Mouse (Mus musculus) MEL (cell line): Measurements from ENCODE around the gene Krtcap2. TPM values are rescaled to one million over a fixed set of nuclear protein-coding genes. Genes with fewer than 3 reads are reported as not detected.
A peak's percentile ranks its signal among the peaks of the same experiment; 100 is the strongest.

ENCODE experiments used
- DNase-seq: peaks from one replicate; pipeline ENCODE4 v3.0.0; 2011; ENCODE audit warnings: low read depth, low spot score
- H3K27ac ChIP-seq: 2 replicates; pipeline ENCODE4 v1.5.1; 2012; ENCODE audit warnings: low read depth, mild to moderate bottlenecking, control low read depth, low read length, moderate library complexity; ENCODE audit not compliant: control insufficient read depth
- H3K27me3 ChIP-seq, 2 experiments: fragments of 150-350 bp in 1 of 2; sonication (generic) in 1 of 2; 2 replicates each; pipeline ENCODE4 v1.6.1; 2012; ENCODE audit warnings: low read length in 2 of 2, mild to moderate bottlenecking in 2 of 2, improper control_type of control experiment in 1 of 2, moderate library complexity in 1 of 2; ENCODE audit not compliant: insufficient read depth in 2 of 2, control insufficient read depth in 1 of 2
- H3K36me3 ChIP-seq, 2 experiments: 2 replicates each; pipeline ENCODE4 v1.6.1; 2012 to 2014; ENCODE audit warnings: low read length in 2 of 2, improper control_type of control experiment in 1 of 2, inconsistent platforms in 1 of 2, mild to moderate bottlenecking in 1 of 2; ENCODE audit not compliant: insufficient read depth in 2 of 2, control insufficient read depth in 1 of 2
- H3K4me1 ChIP-seq, 2 experiments: fragments of 150-350 bp in 1 of 2; sonication (generic) in 1 of 2; 2 replicates each; pipeline ENCODE4 v1.6.1; 2012; ENCODE audit warnings: low read length in 2 of 2, improper control_type of control experiment in 1 of 2, mild to moderate bottlenecking in 1 of 2; ENCODE audit not compliant: insufficient read depth in 2 of 2, control insufficient read depth in 1 of 2
- H3K4me3 ChIP-seq, 2 experiments: fragments of 150-350 bp in 1 of 2; sonication (generic) in 1 of 2; 2 replicates each; pipeline ENCODE4 v1.5.1; 2012; ENCODE audit warnings: low read depth in 2 of 2, low read length in 2 of 2, mild to moderate bottlenecking in 2 of 2, moderate library complexity in 2 of 2, control low read depth in 1 of 2, improper control_type of control experiment in 1 of 2; ENCODE audit not compliant: control insufficient read depth in 1 of 2, insufficient read depth in 1 of 2
- H3K79me2 ChIP-seq: 2 replicates; pipeline ENCODE4 v1.6.1; 2012; ENCODE audit warnings: mild to moderate bottlenecking, low read length, moderate library complexity; ENCODE audit not compliant: control insufficient read depth, poor library complexity, insufficient read depth
- H3K9ac ChIP-seq: 2 replicates; pipeline ENCODE4 v1.6.1; 2012; ENCODE audit warnings: low read depth, mild to moderate bottlenecking, control low read depth, low read length, moderate library complexity; ENCODE audit not compliant: control insufficient read depth, poor library complexity, severe bottlenecking
- H3K9me3 ChIP-seq: fragments of 150-350 bp; sonication (generic); replicated peaks from 2 replicates; pipeline ENCODE4 v1.6.1; 2012; ENCODE audit warnings: mild to moderate bottlenecking, low read length, improper control_type of control experiment, moderate library complexity; ENCODE audit not compliant: insufficient read depth
- BHLHE40 ChIP-seq: IDR thresholded peaks from 2 replicates; pipeline ENCODE4 v1.6.1; 2012; ENCODE audit warnings: low read depth, mild to moderate bottlenecking, inconsistent platforms, low read length, improper control_type of control experiment, borderline replicate concordance
- CHD1 ChIP-seq: IDR thresholded peaks from 2 replicates; pipeline ENCODE4 v1.6.1; 2012; ENCODE audit warnings: low read depth, mild to moderate bottlenecking, inconsistent platforms, low read length, improper control_type of control experiment
- CTCF ChIP-seq, 3 experiments: IDR thresholded peaks in 2 of 3; conservative IDR thresholded peaks in 1 of 3; 2 replicates each; pipeline ENCODE4 v1.5.1; 2011 to 2012; ENCODE audit warnings: low read length in 3 of 3, low read depth in 2 of 3, mild to moderate bottlenecking in 2 of 3, improper control_type of control experiment in 1 of 3, inconsistent platforms in 1 of 3, mixed read lengths in 1 of 3, moderate library complexity in 1 of 3; ENCODE audit not compliant: control insufficient read depth in 1 of 3, insufficient read depth in 1 of 3, poor library complexity in 1 of 3, severe bottlenecking in 1 of 3
- ETS1 ChIP-seq: IDR thresholded peaks from 2 replicates; pipeline ENCODE4 v1.6.1; 2012; ENCODE audit warnings: low read depth, mild to moderate bottlenecking, inconsistent platforms, low read length, improper control_type of control experiment, moderate library complexity
- GATA1 ChIP-seq: IDR thresholded peaks from 2 replicates; pipeline ENCODE4 v1.6.1; 2011; ENCODE audit warnings: low read depth, low read length, improper control_type of control experiment
- HCFC1 ChIP-seq: IDR thresholded peaks from 2 replicates; pipeline ENCODE4 v1.6.1; 2012; ENCODE audit warnings: low read depth, mild to moderate bottlenecking, inconsistent platforms, low read length, improper control_type of control experiment, moderate library complexity
- JUND ChIP-seq: IDR thresholded peaks from 2 replicates; pipeline ENCODE4 v1.6.1; 2011; ENCODE audit warnings: low read depth, mild to moderate bottlenecking, improper control_type of control experiment, low read length
- KAT2A ChIP-seq: conservative IDR thresholded peaks from 2 replicates; pipeline ENCODE4 v1.6.1; 2012; ENCODE audit warnings: low read depth, low read length, improper control_type of control experiment, inconsistent platforms
- MAFK ChIP-seq: IDR thresholded peaks from 2 replicates; pipeline ENCODE4 v1.6.1; 2011; ENCODE audit warnings: low read depth, mild to moderate bottlenecking, low read length, improper control_type of control experiment, borderline replicate concordance
- MAX ChIP-seq: IDR thresholded peaks from 2 replicates; pipeline ENCODE4 v1.6.1; 2011; ENCODE audit warnings: low read length, improper control_type of control experiment
- MXI1 ChIP-seq: IDR thresholded peaks from 2 replicates; pipeline ENCODE4 v1.6.1; 2011; ENCODE audit warnings: mild to moderate bottlenecking, low read depth, low read length, improper control_type of control experiment
- NELFE ChIP-seq: IDR thresholded peaks from 2 replicates; pipeline ENCODE4 v1.6.1; 2011; ENCODE audit warnings: low read depth, low read length, improper control_type of control experiment
- NRF1 ChIP-seq: IDR thresholded peaks from 2 replicates; pipeline ENCODE4 v1.6.1; 2014; ENCODE audit warnings: low read depth, mild to moderate bottlenecking, inconsistent platforms, low read length, improper control_type of control experiment, moderate library complexity; ENCODE audit not compliant: poor library complexity, insufficient read depth, severe bottlenecking
- POLR2A ChIP-seq, 2 experiments: IDR thresholded peaks; 2 replicates each; pipeline ENCODE4 v1.6.1; 2011 to 2012; ENCODE audit warnings: low read length in 2 of 2, mild to moderate bottlenecking in 2 of 2, control low read depth in 1 of 2, improper control_type of control experiment in 1 of 2, low read depth in 1 of 2, moderate library complexity in 1 of 2; ENCODE audit not compliant: control insufficient read depth in 1 of 2, insufficient read depth in 1 of 2, poor library complexity in 1 of 2
- POLR2AphosphoS2 ChIP-seq: IDR thresholded peaks from 2 replicates; pipeline ENCODE4 v1.6.1; 2011; ENCODE audit warnings: low read length, improper control_type of control experiment
- POLR2AphosphoS5 ChIP-seq: IDR thresholded peaks from 2 replicates; pipeline ENCODE4 v1.6.1; 2012; ENCODE audit warnings: low read depth, borderline replicate concordance, mild to moderate bottlenecking, inconsistent platforms, low read length, moderate library complexity, mixed read lengths
- RAD21 ChIP-seq: IDR thresholded peaks from 2 replicates; pipeline ENCODE4 v1.6.1; 2011; ENCODE audit warnings: mild to moderate bottlenecking, low read depth, low read length, improper control_type of control experiment
- SIN3A ChIP-seq: IDR thresholded peaks from 2 replicates; pipeline ENCODE4 v1.6.1; 2012; ENCODE audit warnings: low read length, improper control_type of control experiment, inconsistent platforms
- SMC3 ChIP-seq: IDR thresholded peaks from 2 replicates; pipeline ENCODE4 v1.6.1; 2011; ENCODE audit warnings: low read depth, low read length, improper control_type of control experiment
- TAL1 ChIP-seq: IDR thresholded peaks from 2 replicates; pipeline ENCODE4 v1.6.1; 2012; ENCODE audit warnings: mild to moderate bottlenecking, inconsistent platforms, low read length, moderate library complexity, mixed read lengths
- TBP ChIP-seq: IDR thresholded peaks from 2 replicates; pipeline ENCODE4 v1.8.0; 2011; ENCODE audit warnings: low read depth, low read length, improper control_type of control experiment
- TCF12 ChIP-seq: IDR thresholded peaks from 2 replicates; pipeline ENCODE4 v1.6.1; 2014; ENCODE audit warnings: low read depth, mild to moderate bottlenecking, inconsistent platforms, low read length, improper control_type of control experiment, moderate library complexity
- USF1 ChIP-seq: IDR thresholded peaks from 2 replicates; pipeline ENCODE4 v1.6.1; 2014; ENCODE audit warnings: low read depth, mild to moderate bottlenecking, inconsistent platforms, low read length, improper control_type of control experiment, moderate library complexity
- USF2 ChIP-seq, 2 experiments: IDR thresholded peaks; 2 replicates each; pipeline ENCODE4 v1.6.1; 2011 to 2012; ENCODE audit warnings: improper control_type of control experiment in 2 of 2, low read length in 2 of 2, borderline replicate concordance in 1 of 2, inconsistent platforms in 1 of 2, low read depth in 1 of 2, mild to moderate bottlenecking in 1 of 2; ENCODE audit not compliant: insufficient read depth in 1 of 2
- ZC3H11A ChIP-seq: IDR thresholded peaks from 2 replicates; pipeline ENCODE4 v1.6.1; 2012; ENCODE audit warnings: low read depth, mild to moderate bottlenecking, inconsistent platforms, low read length, improper control_type of control experiment
- ZKSCAN1 ChIP-seq: IDR thresholded peaks from 2 replicates; pipeline ENCODE4 v1.6.1; 2012; ENCODE audit warnings: low read depth, mild to moderate bottlenecking, inconsistent platforms, low read length, improper control_type of control experiment, moderate library complexity
- ZMIZ1 ChIP-seq: IDR thresholded peaks from 2 replicates; pipeline ENCODE4 v1.6.1; 2012; ENCODE audit warnings: low read depth, mild to moderate bottlenecking, inconsistent platforms, low read length, improper control_type of control experiment, moderate library complexity
- ZNF384 ChIP-seq: IDR thresholded peaks from 2 replicates; pipeline ENCODE4 v1.6.1; 2012; ENCODE audit warnings: low read depth, mild to moderate bottlenecking, inconsistent platforms, low read length, improper control_type of control experiment
- polyA plus RNA-seq, 2 experiments: library from polyadenylated mRNA; stranded (reverse) in 1 of 2; unstranded in 1 of 2; fragments of >175 nt in 1 of 2; fragments of >200 nt in 1 of 2; gene quantifications; 2 replicates each; pipeline versions ENCODE4 v1.2.1 to v1.2.4; 2012; ENCODE audit warnings: low replicate concordance in 2 of 2, low read depth in 1 of 2; ENCODE audit not compliant: insufficient read length in 2 of 2, insufficient read depth in 1 of 2, missing spikeins in 1 of 2
- total RNA-seq: library from RNA; depleted of rRNA; stranded (reverse); fragments of 300-350 nt; gene quantifications from 2 replicates; pipeline ENCODE4 v1.2.3, GENCODE M21; 2012

Gene Krtcap2
- total and polyA plus RNA-seq, 3 experiments, result 171 to 497 TPM; not detected in 1

DNA sequence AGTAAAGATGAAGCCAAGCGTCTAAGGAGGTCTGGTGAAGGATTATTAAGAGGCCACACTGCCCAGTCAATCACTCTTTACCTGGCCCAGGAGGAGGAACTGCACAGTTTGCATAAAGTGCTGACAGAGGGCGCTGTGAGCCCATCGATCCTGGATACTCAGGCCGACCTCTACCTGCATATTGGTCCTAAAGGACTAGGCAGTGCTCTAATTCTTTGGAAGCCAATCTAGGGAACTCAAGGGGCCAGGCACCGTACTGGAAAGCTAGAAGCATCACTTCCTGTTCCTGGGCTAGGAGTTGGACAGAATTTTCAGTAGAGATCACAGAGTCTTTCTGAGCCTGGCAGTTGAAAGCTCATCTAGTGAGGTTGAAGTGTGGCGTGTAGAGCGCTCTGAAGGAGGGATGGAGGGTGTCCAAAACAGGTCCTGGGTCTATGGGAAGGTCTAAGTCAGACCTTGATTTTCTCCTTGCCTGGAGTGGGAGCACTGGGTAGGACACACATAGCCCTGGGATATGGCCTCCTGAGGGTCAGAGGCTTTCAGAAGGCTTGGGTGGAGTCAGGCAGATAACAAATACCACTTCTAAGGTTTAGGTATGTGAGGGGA is 4.8 kb downstream of the Krtcap2 start:
- Histone ChIP-seq H3K9me3 (no peaks in the 10 kb centered on the region), H3K36me3 (peaks cover 7 to 31% of the 10 kb centered on the region in 2 experiments; a peak in 3 of 4 replicates), H3K79me2 (peaks cover 13% of the 10 kb centered on the region), H3K4me1 (peaks cover 15 to 34% of the 10 kb centered on the region in 2 experiments; a peak in 3 of 4 replicates), H3K27me3 (peaks cover 0 to 4% of the 10 kb centered on the region in 2 experiments; a peak in 3 of 4 replicates), H3K27ac (peak overlapping the region; percentile 11; the same call in 1 of the 2 replicates), H3K4me3 (no peak overlapping the region), H3K9ac (peak overlapping the region; percentile 15)
- peak; percentile 76 for DNase-seq
- TF ChIP-seq CTCF (IDR thresholded peaks at IDR 0.05 in 2 of 3, conservative IDR thresholded peaks at IDR 0.05 in 1 of 3; ENCODE audit: control insufficient read depth in 1 of 3, insufficient read depth in 1 of 3, low read depth in 2 of 3, low read length in 3 of 3, poor library complexity in 1 of 3, severe bottlenecking in 1 of 3) (peak; percentile 71 to 85 (median 85)), POLR2AphosphoS2 (peak; percentile 100), BHLHE40 (no peak), KAT2A (no peak), TAL1 (no peak), RAD21 (peak; percentile 70), NRF1 (no peak), SMC3 (peak; percentile 46), POLR2A (IDR thresholded peaks at IDR 0.05; ENCODE audit: control insufficient read depth in 1 of 2, insufficient read depth in 1 of 2, low read depth in 1 of 2, low read length in 2 of 2, poor library complexity in 1 of 2) (peak; percentile 39 to 50; a peak in 2 of 4 replicates), ZMIZ1 (0 out of 2 replicates have a peak, but pooled peaks have one; percentile 15), MAX (no peak), MAFK (no peak), ETS1 (no peak), SIN3A (no peak), ZC3H11A (peak; percentile 44; the same call in 1 of the 2 replicates), TBP (no peak), MXI1 (no peak)
- TF ChIP-seq, all 39 proteins: peak for 7

DNA sequence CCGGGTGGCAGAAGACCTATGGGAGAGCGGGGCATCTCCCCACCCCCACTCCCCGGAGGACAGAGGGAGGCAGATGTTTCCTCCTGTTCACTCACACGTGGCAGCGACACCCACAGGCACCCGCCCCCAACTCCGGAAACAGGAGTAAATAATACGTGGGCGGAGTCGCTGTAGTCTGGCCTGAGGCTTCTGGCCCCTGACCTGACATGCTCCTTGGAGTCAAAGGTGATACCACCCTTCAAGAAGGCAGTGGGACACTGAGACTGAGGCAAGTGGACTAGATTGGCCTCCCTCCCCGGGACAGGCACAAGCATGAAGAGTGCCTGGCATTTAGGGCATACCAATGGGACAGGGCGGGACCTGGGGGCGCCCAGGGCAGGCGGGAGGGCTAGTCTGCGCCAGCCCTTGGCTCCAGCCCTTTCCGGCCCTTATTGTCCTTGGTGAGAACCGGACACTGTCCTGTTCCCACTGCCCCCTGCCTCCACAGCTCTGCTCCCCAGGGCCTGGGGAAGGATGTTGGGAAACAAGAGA is 5.7 kb downstream of the Krtcap2 start:
- Histone ChIP-seq H3K27me3 (peaks cover 0 to 4% of the 10 kb centered on the region in 2 experiments; a peak in 3 of 4 replicates), H3K36me3 (peaks cover 7 to 31% of the 10 kb centered on the region in 2 experiments; a peak in 3 of 4 replicates), H3K9me3 (no peaks in the 10 kb centered on the region), H3K79me2 (peaks cover 11% of the 10 kb centered on the region), H3K4me3 (no peak overlapping the region), H3K27ac (no peak overlapping the region), H3K4me1 (peaks cover 15 to 31% of the 10 kb centered on the region in 2 experiments; a peak in 3 of 4 replicates), H3K9ac (peak overlapping the region; percentile 3; the same call in 1 of the 2 replicates)
- peak; percentile 68 for DNase-seq
- TF ChIP-seq USF1, result peak; percentile 50; the same call in 1 of the 2 replicates
- no peak; the same call in 1 of the 2 replicates for TF ChIP-seq NELFE
- TF ChIP-seq HCFC1, result no peak
- TF ChIP-seq CTCF (IDR thresholded peaks at IDR 0.05 in 2 of 3, conservative IDR thresholded peaks at IDR 0.05 in 1 of 3; ENCODE audit: control insufficient read depth in 1 of 3, insufficient read depth in 1 of 3, low read depth in 2 of 3, low read length in 3 of 3, poor library complexity in 1 of 3, severe bottlenecking in 1 of 3), result peak in 2 of 3 experiments; percentile 4 to 13; a peak in 2 of 6 replicates
- no peak for TF ChIP-seq KAT2A
- no peak for TF ChIP-seq ZKSCAN1
- peak; percentile 81 for TF ChIP-seq SIN3A
- TF ChIP-seq JUND, result no peak
- TF ChIP-seq NRF1, result no peak
- no peak for TF ChIP-seq USF2 (IDR thresholded peaks at IDR 0.05; ENCODE audit: borderline replicate concordance in 1 of 2, insufficient read depth in 1 of 2, low read depth in 1 of 2, low read length in 2 of 2)
- no peak for TF ChIP-seq POLR2AphosphoS2
- no peak for TF ChIP-seq TAL1
- no peak for TF ChIP-seq ZNF384
- TF ChIP-seq CHD1, result no peak
- TF ChIP-seq GATA1, result no peak
- peak; percentile 43; the same call in 1 of the 2 replicates for TF ChIP-seq TCF12
- no peak for TF ChIP-seq ZC3H11A
- TF ChIP-seq POLR2AphosphoS5, result no peak
- TF ChIP-seq MAX, result peak; percentile 84
